Mouse (Mus musculus) gastrocnemius, postnatal 10 days (tissue): ENCODE data around the gene Fchsd2. TPM values are rescaled to one million over a fixed set of nuclear protein-coding genes. Genes with fewer than 3 reads are reported as not detected.

Experiments used
- DNase-seq: peaks from one replicate; pipeline ENCODE4 v3.0.0; 2021; ENCODE audit warnings: mixed read lengths
- long read RNA-seq, 2 experiments: library from polyadenylated mRNA; stranded (forward); transcript quantifications; one replicate each; pipeline ENCODE4 v2.0.0; 2021
- total RNA-seq, 2 experiments: library from RNA; stranded (reverse); gene quantifications; 2 replicates each; pipeline ENCODE4 v1.2.3; 2021

Fchsd2 gene
- 10 to 100 TPM; 13.6 to 18.6 TPM for total RNA-seq
- long read RNA-seq, experiment 1, full-length matches to known transcripts: 6 of 8 reads
- long read RNA-seq, experiment 1, partial matches to known transcripts: 2 of 8 reads
- long read RNA-seq, experiment 1, other reads (novel, unspliced or antisense): 0 of 8 reads
- long read RNA-seq, experiment 2, full-length matches to known transcripts: 2 of 4 reads
- long read RNA-seq, experiment 2, partial matches to known transcripts: 1 of 4 reads
- long read RNA-seq, experiment 2, other reads (novel, unspliced or antisense): 1 of 4 reads

DNA sequence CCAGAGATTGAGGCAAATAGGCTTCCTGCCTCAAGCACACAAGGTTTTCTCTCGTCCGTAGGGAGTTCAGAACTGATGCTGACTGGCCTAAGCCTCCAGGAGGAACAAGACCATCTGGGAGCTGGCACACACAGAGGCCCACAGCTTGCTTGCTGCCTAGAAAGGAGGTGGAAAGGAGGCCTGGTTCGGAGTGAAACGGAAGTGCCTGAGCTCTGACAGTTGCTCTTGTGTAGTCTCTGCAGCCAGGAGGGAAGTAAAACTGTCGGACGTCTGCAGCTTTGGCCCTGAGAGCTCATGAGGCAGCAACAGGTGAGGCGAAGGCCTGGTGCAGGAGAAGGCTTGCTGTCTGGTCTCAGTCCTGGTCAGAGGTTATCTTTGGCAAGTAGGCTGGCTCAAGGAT, at the start of gene Fchsd2:
Gene Fchsd2, plus strand, starts transcription at position 246 of the 400 bp plus-strand sequence.
- no peak for DNase-seq

DNA sequence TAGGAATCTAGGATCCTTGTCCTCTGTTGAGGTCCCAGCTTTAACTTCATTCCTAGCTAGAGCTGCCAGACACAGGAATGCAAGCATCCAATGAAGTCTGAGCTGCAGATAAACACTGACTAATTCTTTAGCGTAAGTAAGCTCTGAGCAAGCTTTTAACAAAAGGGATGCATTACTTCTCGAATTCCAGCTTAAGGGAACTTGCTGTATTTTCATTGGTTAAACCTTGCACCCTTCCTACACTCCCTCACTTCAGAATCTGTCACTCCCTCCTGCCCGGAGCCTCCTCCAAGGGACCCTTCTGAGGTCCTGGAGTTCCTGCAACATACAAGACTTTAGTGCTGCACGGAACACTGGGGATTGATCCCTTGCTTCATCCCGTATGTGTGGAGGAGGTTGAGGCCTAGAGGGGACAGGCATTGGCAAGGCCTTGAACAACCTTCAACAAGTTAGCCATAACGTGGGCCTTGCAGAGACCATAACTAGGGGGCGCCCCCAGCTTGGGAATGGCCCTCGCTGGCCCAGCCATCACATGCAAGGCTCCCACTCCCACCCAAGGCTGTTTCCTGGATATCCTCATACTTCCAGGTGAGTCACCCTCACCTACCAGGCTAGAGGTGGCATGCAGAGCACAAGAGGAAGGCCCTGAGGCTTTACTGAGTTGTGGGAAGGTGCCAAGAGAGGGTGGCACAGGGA, 48.7 kb upstream of the Fchsd2 start:
- no peak for DNase-seq

DNA sequence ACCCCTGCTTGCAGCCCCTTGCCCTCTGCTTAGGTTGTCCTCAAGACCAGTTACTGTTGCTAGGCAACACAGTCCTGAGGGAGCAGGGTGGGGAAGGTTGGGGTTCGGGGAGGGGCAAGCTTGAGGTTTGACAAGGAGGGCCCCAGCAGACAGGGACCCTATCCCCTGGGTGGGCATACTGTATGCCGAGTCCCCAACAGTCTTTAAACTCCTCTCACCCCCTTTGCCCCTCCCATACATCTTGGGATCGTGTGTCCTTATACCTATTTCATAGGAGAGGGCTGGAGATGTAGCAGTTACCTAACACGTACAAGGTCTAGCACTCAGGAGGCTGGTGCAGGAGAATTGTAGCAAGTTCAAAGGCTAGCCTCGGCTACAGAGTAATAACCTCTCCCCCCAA, 44.4 kb upstream of the Fchsd2 start:
- no peak for DNase-seq

DNA sequence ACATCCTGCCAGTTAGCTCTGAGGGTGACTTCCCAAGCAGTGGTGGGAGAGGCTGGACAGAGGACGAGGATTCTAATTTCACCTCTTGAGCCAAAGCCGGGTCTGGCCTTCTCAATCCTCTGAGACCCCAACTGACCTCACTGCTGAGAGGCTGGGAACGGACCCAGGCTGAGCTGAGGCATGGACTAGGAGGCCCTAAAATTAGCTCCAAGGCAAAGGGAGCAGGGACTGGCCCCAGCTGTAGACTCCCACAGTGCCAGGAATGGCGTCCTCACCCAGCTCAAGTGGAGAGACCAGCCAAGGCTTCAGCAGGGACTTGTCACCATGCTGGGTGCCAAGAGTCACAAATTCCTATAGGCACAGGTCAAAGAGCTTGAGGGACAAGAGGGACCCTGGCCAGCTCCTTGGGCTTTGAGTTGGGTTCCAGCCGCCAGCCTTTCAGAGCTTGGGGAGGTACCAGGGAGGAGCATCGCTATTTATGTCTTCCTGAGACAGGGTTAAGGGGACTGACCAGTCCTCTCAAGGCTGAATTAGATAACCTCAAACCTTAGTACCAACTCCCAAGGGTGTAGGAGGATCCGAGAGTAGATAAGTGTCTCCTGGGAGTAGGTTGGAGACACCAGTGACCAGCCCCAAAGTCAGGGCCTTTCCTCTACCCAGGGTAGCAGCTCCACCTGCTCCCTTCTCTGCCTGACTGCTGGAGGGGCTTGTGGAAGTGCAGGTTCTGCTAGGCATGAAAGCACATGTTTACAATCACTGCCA, 43.2 kb upstream of the Fchsd2 start:
- DNase-seq: peak; percentile 72

DNA sequence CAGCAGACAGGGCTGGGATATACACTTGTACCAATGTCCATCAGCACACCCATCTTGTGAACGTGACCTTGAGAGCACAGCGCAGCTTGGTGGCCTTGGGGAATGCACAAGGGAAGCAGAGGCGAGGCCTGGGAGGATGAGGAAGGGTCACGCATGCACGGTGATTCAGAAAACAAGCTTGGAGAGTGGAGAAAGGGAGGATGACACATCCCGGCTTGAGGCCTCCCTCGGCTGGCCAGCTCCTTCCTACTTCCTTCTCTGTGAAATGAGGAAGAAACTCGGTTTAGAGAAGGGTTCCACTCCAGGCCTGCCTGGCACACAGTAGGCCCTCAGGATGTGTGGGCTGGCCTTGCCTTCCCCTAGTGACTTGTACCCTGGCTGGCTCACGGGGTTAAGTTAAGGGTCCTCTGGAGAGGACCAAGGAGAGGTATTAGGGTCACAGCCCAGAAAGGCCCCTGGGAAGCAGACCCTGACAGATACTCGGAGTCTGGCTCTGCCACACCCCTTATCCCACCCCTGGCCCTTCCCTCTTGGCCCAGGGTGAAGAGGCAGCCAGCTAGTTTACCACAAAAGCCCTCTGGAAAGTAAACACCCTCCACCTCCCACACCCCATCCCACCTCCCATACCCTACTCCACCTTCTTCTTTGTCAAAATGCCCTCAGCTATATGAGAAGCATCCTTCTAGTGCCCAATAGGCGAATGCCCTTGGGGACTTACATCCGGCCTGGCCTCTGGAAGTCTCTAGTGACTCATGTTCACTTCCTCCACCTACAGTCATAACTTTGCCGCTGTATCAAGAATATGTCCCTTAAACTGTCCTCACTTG, 41.7 kb upstream of the Fchsd2 start:
- DNase-seq: no peak

DNA sequence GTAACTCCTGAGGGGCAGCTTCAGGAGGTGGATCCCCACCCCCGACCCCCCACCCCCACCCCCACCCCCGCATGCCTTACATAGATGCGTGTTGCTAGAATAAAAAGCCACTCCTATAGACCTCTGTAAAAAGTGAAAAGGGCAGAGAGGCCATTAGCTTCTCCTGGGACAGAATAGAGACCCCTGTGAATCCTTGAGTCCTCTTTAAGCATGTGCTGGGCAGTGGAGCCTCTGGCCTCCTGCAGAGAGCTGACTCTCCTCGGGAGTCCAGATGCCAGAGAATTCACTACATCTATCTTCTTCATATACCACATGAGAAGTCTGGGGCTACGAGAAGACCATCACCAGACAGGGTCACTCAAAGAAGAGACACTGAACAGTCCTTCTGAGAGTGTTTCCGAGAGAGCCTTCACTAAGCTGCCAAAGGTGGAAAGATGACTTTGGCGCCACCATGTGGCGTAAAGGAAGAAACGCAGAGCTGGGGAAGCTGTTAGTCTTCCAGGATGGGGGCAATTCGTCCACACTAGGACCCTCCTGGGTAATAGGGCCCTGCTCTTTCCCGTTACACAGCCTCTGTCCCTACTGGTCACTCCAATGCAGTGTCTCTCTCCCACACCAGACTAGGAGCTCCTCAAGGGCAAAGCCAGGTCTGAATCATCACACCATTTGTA, 41.0 kb upstream of the Fchsd2 start:
- peak; percentile 51 for DNase-seq

DNA sequence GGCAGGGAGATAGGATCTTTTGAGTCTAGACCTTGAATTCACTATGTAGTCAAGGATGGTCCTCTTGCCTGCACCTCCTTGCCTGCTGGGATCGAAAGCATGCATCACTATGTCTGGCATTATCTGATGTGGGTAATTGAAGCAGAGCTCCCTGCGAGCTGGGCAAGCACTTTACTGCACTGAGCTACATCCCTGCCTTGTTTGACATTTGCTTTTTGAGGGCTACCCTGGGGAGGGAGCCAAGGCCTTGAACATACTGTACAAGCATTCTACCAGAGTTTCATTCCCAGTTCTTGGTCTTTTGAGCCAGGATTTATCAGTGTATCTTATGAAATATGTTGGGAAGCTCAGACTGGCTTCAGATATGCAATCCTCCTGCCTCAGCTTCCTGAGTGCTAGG, 39.5 kb upstream of the Fchsd2 start:
- no peak for DNase-seq

DNA sequence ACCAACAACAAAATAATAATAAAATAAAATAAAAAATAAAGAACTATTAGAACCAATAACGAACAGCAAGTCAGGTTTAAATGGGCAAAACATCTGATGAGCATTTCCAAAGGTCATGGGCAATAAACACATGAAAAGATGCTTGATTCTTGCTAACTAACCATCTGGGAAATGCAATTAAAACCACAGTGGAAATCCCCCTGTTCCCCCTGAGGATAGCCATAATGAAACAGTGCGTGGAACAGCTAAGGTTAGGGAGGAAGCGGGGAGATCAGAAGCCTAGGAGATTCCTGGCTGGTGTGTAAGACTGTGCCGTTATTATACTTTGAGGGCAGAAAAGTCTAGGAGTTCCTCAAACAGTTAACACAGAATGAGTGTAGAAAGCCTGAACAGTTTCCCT, 35.4 kb upstream of the Fchsd2 start:
- no peak for DNase-seq

DNA sequence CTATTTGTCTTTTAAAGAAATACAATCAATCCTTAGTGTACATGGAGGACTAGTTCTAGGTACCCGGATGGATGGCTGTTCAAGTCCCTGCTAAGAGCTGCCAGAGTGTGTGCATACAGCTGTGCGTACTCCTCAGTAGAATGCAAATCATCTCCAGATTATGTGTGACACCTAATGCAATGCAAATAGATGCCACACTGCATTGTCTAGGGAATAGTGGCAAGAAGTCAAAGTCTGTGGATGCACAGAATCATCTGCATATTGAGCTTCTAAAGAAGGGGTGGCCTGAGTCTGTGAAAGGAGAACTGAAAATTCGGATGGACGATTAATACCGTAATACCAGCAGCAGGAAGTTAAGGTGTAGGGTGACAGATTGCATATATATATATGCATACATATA, 33.5 kb upstream of the Fchsd2 start:
- DNase-seq: no peak

DNA sequence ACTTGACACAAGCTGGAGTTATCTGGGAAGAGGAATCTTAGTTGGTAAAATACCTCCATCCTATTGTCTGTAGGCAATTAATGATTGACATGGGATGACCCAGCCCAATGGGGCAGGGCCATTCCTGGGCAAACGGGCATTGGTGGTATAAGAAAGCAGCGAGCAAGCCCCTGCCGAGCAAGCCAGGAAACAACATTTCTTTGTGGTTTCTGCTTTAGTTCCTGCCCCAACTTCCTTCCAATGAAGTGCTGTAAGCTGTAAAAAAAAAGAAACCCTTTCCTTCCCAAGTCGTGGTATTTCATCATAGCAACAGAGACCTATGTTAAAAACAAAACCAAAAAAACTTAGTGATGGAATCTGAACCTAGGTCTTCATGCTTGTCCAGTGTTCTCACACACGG, 32.2 kb upstream of the Fchsd2 start:
- no peak for DNase-seq

DNA sequence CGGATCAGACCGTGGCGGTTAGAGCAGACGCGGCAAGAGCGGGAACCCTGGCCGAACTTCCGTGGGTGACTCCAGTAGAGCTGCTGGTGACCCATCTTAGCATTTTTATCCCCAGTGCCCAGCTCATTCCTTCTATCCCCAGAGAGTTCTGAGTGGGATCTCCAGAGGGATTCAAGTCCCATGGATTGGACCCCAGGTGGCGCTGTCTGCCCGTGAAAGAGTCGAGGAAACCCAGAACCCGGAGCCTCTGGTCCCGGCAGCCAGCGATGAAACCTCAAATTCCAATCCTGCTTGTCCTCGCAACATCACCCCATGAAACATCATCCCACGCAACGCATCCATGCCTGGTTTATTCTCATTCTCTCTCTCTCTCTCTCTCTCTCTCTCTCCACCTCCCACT, 31.3 kb upstream of the Fchsd2 start:
- peak; percentile 88 for DNase-seq

DNA sequence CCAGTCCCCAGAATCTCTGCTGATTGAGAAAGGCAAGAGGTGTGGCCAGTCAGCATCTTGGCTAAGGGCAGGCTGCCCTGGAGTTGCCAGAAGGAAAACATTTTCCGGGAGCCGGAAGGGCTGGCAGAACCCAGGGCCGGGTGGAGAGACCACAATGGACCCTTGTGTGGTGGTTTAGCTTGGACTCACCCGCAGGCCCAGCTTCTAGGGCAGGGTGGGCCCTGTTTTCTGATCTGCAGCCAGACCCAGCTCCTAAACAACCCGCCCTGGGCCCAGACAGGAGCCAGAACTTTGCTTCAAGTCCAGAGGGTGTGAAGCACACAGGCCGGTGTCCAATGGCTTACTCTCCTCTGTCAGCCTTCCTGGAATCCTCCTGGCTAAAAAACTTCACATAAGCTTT, 30.4 kb upstream of the Fchsd2 start:
- DNase-seq: peak; percentile 22

DNA sequence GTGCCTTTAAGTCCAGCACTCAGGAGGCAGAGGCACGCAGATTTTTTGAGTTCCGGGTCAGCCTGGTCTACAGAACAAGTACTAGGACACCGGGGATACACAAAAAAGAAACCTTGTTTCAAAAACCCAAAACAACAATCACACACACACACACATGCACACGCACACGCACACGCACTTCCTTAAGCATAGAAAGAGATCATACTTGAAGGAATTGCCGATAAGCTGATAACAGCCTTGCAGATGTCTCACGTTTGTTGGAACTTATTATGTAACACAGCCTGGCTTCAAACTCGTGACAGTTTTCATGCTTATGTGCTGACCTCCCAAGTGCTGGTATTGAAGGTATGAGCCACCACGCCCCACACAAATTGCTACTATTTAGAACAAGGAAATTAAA, 29.1 kb upstream of the Fchsd2 start:
- DNase-seq: no peak

DNA sequence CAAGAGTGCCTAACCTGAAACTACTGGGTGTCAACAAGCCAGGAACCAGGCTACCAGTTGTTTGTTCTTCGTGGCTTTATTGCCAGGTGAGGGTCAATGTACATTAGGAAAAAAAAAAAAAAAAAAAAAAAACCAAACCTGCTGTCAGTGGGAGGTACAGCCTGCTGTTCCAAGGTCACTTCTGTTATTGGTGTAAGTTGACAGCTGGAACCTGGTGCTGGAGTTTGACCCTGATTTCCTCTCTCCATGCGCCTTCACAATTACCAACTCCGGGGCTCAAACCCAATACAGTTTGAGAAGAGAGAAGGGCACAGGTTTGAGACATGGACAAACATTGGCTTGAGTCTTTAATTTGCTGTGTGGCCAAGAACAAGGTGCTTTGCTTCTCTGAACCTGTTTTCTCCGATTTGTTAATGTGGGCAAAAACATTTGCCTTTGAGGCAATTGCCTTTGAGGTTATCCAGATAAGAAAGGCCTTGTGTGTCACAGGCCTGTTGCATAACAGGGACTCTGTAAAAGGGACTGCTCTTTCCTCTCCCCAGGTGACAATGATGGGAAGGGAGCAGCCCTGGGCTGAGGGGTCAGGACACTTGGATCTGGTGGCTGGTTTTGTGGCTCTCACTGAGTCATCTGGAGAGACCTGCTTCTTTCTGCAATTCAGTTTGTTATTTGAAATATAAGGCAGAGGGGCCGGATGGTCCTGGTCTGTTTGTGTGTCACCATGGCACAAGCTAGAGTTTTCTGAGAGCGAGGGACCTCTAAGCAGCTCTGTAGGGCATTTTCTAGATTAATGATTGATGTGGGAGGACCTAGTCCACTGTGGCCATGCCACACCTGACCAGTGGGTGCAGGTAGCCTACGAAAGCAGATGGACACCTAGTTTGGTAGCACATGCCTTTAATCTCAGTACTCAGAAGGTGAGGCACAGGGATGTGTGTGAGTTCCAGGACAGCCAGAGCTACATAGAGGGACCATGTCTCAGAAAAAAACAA, 27.7 kb upstream of the Fchsd2 start:
- DNase-seq: no peak

DNA sequence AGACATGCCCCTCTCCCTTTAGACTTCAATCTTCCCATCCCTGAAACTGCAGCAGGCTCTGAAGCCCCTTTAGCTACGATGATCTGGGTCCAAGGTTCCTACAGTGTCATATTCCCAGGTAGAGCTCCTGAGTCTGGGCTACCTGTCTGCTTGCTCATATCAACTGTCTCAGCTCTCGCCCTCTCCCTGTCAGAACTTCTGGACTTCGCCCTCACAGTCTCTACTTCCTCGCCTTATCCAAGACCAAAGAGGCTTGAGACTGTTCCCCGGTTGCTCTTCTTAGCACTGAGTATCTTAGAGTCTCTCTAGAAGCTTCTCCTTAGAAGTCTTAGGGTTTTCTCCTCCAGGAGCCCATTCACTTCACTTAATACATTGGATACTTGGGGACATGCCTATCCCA, 26.7 kb upstream of the Fchsd2 start:
- no peak for DNase-seq

DNA sequence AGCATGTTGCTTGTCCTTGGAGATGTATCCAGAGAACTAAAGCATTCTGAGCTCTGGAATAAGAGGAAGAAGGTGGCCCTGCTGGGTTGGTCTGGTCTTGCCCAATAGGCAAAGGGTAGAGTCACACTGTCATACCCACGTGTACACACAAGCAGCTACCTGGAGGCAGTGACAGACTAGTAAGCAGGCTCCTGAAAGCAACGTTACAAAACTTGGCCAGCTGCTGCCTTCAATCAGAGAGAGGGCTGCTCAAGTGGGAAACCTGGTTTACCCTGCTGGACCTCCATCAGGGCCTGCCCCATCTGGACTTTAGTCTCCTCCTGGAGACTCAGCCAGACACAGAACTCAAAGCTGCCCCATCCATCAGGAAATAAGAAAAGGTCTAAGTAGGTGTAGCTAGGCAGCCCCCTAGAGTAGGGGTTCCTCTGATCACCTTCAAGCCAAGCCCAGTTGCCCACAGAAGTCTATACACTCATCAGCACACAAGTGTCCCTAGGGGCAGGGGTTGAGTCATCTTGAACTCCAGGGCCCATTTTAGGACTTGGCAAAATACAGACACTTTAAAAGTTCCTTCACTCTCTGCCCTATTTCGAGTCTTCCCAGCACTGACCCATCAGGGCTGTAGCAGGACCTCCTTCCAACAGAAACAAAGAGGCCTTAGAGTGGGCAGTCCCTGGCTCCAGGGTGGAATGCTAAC, 25.9 kb upstream of the Fchsd2 start:
- DNase-seq: no peak

DNA sequence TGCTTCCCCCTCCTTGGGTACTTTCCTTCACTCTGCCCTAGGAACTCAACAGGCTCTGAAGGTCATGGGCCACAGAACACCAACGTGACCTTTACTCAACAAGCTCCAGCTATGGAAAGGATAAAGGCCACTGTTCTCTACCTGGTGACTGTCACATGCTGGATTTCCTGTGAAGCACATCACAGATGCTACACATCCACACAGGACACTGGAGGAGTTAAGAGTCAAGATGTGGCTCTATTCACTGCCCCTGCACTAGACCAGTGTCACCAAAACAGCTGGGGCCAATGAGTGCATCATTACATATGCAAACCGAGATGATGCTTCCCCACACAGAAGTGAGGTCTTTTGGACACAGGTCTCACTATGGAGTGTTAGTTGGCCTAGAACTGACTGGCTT, 25.1 kb upstream of the Fchsd2 start:
- no peak for DNase-seq

DNA sequence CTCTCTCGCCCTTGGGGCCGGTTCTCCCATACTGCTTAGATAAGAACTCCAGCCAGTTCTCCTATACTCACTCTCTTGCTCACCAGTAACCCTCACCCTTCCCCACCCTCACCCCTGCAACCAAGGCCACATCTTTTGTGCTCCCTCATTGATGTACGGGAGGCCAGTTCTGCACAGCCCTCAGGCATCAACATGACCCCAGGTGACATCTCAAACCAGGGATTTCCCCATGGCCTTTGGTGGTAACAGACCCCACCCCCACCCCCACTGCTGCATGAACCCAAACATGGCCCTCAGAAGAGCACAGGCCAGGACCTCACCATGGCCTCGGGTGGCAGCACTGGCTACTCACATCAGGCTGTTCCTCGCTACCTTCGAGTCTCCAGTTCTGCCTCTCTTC, 23.4 kb upstream of the Fchsd2 start:
- DNase-seq: no peak

DNA sequence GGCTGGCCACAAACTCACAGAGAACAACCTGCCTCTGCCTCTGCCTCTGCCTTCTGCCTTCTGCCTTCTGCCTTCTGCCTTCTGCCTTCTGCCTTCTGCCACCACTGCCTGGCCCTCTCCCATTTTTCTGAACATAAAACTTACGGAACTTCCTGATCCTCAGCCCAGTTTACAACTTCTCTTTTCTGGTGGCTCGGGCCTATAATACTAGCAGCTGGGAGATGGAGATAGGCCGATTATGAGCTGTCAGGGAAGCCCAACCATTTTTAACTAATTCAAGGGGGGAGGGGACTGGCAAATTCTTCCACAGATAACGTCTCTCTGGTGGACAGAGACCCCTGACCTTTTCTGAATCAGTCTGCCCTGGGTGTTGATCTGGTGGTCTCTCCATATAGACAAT, 22.3 kb upstream of the Fchsd2 start:
- no peak for DNase-seq

DNA sequence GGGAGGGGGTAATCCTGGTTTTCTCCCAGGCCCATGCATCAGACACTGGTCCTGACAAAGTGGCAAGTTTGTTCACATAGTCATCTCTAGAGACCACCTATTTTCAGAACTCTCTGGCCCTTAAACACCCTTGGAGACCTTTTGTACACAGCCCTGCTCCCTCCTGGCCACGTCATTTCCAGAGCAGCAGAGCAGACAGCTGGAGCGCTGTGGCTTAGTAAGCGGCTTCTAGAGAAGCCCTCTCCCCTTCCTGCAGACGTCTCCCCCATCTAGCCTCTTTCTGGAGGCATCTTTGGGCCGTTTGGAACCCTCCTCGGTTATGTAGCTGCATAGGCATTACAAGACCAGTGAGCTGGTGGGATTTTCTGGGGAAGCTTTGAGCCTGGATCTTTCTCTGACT, 21.6 kb upstream of the Fchsd2 start:
- no peak for DNase-seq
